Comparison of ENCODE assay signal across 29 mouse cellular contexts in the genomic region with DNA sequence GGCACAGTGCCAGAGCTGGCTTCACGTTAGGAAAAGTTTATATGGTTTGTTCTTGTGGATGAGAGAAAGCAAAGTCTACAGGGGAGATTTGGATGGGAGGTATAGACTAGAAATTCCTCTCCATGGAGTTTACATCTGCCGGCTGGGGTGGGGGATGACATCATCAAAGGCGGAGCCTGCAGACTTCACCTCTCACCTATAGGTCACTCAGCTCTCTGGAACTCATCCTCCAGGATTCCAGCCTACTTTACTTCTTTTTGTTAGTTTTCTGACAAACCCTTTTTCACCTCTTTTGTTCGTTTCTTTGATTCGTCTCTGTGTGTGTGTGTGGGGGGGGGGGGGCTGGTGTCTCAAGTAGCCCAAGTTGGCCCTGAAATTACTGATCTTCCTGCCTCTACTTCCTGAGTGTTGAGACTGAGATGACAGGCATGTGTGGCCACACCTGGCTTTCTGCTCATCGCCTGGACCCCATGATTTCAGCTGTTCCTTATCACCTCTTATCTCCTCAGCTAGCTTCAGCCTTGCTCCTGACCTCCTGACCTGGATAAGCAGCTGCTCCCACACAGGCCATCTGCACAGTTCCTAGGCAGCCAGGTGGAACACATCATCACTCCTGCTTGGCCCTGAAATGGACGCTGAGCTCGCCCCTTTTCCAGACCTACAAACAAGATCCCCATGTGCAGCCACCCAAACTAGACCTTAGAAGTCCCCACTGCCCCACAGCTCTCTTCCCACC.
A peak's percentile ranks its signal among the peaks of the same experiment; 100 is the strongest.
DNase-seq lines count a peak whose midpoint lies in the region; ATAC-seq and TF ChIP-seq lines count a peak whose summit lies in the region.
"Had no signal": no experiment of that assay in that cellular context is flagged by ENCODE, and none has a peak within 500 bp of the region (broad histone marks: within the 10 kb centered on the region; RNA-seq: fewer than 3 reads in every experiment).

No protein-coding gene starts in this region.

- DNase-seq in heart, adult 11 months = no peak
- DNase-seq in A20 (ENCODE audit: low read depth, low spot score) (peak; percentile 17), R1 (ENCODE audit: low read depth, low spot score) (peak; percentile 35)
- no peak for DNase-seq in hindbrain, embryonic 14.5 days (ENCODE audit: low spot score)
- no peak for DNase-seq in cerebellum, postnatal 25 days
- DNase-seq: adrenal gland, postnatal 14 days; B cell, adult 2 months; cerebellum, adult 18-20 months; cerebellum, postnatal 14 days; gastrocnemius, adult 2 months; gastrocnemius, postnatal 36 days; kidney, adult 18-20 months; kidney, postnatal 10 days; layer of hippocampus, adult 9-11 months; liver, embryonic 13.5 days; lung, adult 18-20 months; lung, postnatal 4 days; midbrain, embryonic 14.5 days; retina, postnatal 1 day; right cerebral cortex, postnatal 14 days had no signal

- no peaks in the 10 kb centered on the region for H3K9me3 ChIP-seq in heart, embryonic 15.5 days (replicated peaks)
- H3K9me3 ChIP-seq in hindbrain, embryonic 14.5 days (ENCODE audit: control insufficient read depth, low read length) = no peaks in the 10 kb centered on the region
- H3K9me3 ChIP-seq: limb, embryonic 10.5 days; limb, embryonic 15.5 days; liver, embryonic 13.5 days; neural tube, embryonic 15.5 days had no signal

- H3K4me2 ChIP-seq in heart, embryonic 15.5 days = no peak overlapping the region
- no peak overlapping the region for H3K4me2 ChIP-seq in myocyte (ENCODE audit: low read depth)
- no peak overlapping the region for H3K4me2 ChIP-seq in hindbrain, embryonic 14.5 days (replicated peaks)
- H3K4me2 ChIP-seq: limb, embryonic 15.5 days; liver, embryonic 13.5 days; neural tube, embryonic 15.5 days had no signal

- no peak overlapping the region for H3K9ac ChIP-seq in heart, embryonic 15.5 days
- no peak overlapping the region for H3K9ac ChIP-seq in hindbrain, embryonic 14.5 days
- H3K9ac ChIP-seq: limb, embryonic 15.5 days; liver, embryonic 13.5 days; neural tube, embryonic 15.5 days had no signal

- WGBS in heart, embryonic 15.5 days = 34% methylated on average over 8 of the region's 8 CpGs
- WGBS in hindbrain, embryonic 14.5 days = 71% methylated on average over 8 of the region's 8 CpGs

- no peaks in the 10 kb centered on the region for H3K27me3 ChIP-seq in heart, embryonic 15.5 days
- no peaks in the 10 kb centered on the region for H3K27me3 ChIP-seq in myocyte (ENCODE audit: control insufficient read depth, insufficient read depth, insufficient read length)
- H3K27me3 ChIP-seq in hindbrain, embryonic 14.5 days (ENCODE audit: control insufficient read depth, insufficient read depth, low read length) = no peaks in the 10 kb centered on the region
- H3K27me3 ChIP-seq: limb, embryonic 15.5 days; liver, embryonic 13.5 days; neural tube, embryonic 15.5 days had no signal

- no peak overlapping the region for H3K4me3 ChIP-seq in heart, embryonic 15.5 days
- no peak overlapping the region for H3K4me3 ChIP-seq in myocyte
- no peak overlapping the region for H3K4me3 ChIP-seq in hindbrain, embryonic 14.5 days (replicated peaks; ENCODE audit: low read length)
- H3K4me3 ChIP-seq: erythroblast, embryonic 14.5 days; gastrocnemius, adult 2 months; limb, embryonic 10.5 days; limb, embryonic 15.5 days; liver, embryonic 13.5 days; neural tube, embryonic 15.5 days had no signal

- peaks cover 9% of the 10 kb centered on the region for H3K4me1 ChIP-seq in heart, embryonic 15.5 days (replicated peaks)
- no peaks in the 10 kb centered on the region for H3K4me1 ChIP-seq in hindbrain, embryonic 14.5 days (replicated peaks; ENCODE audit: control insufficient read depth, insufficient read depth, low read length)
- H3K4me1 ChIP-seq: liver, embryonic 13.5 days; neural tube, embryonic 15.5 days had no signal

- no peak for TF ChIP-seq POLR2A in myocyte (IDR thresholded peaks at IDR 0.05; ENCODE audit: insufficient read length, low read depth)

- no peaks in the 10 kb centered on the region for H3K79me2 ChIP-seq in myocyte (ENCODE audit: control insufficient read depth, insufficient read depth)

- no peak overlapping the region for H3K27ac ChIP-seq in heart, embryonic 15.5 days
- no peak overlapping the region for H3K27ac ChIP-seq in hindbrain, embryonic 14.5 days
- H3K27ac ChIP-seq: gastrocnemius, adult 2 months; limb, embryonic 10.5 days; limb, embryonic 15.5 days; liver, embryonic 13.5 days; neural tube, embryonic 15.5 days had no signal

- peak; percentile 58; the same call in 1 of the 2 replicates for ATAC-seq in heart, embryonic 15.5 days (replicated peaks; ENCODE audit: insufficient number of reproducible peaks, insufficient read depth, low FRiP score, low read depth)
- no peak for ATAC-seq in hindbrain, embryonic 14.5 days (ENCODE audit: low FRiP score)
- ATAC-seq: forebrain, embryonic 16.5 days; hindbrain, embryonic 16.5 days; lung, postnatal 0 days had no signal

- no peak overlapping the region for H3ac ChIP-seq in myocyte (ENCODE audit: control insufficient read depth, insufficient read length)

- H3K36me3 ChIP-seq in heart, embryonic 15.5 days = no peaks in the 10 kb centered on the region
- H3K36me3 ChIP-seq in myocyte (ENCODE audit: control insufficient read depth, insufficient read depth) = no peaks in the 10 kb centered on the region
- no peaks in the 10 kb centered on the region for H3K36me3 ChIP-seq in hindbrain, embryonic 14.5 days (replicated peaks; ENCODE audit: control insufficient read depth, insufficient read depth)
- H3K36me3 ChIP-seq: limb, embryonic 10.5 days; limb, embryonic 15.5 days; liver, embryonic 13.5 days; neural tube, embryonic 15.5 days had no signal

TF ChIP-seq in myocyte, 11 proteins besides CTCF, POLR2A, EP300 and RAD21:
- TF ChIP-seq SRF (IDR thresholded peaks at IDR 0.05; ENCODE audit: control insufficient read depth, insufficient read length, low read depth) (no peak), MYOD1 (IDR thresholded peaks at IDR 0.05; ENCODE audit: control insufficient read depth in 1 of 3, insufficient read length in 2 of 3, low read depth in 2 of 3) (peak in 2 of 3 experiments; percentile 59 to 74), TCF3 (IDR thresholded peaks at IDR 0.05; ENCODE audit: insufficient read length, low read depth) (no peak), REST (IDR thresholded peaks at IDR 0.05; ENCODE audit: insufficient read depth, insufficient read length) (no peak), USF1 (IDR thresholded peaks at IDR 0.05; ENCODE audit: low read depth) (no peak), E2F4 (IDR thresholded peaks at IDR 0.05; ENCODE audit: insufficient read depth) (no peak), TCF12 (IDR thresholded peaks at IDR 0.05; ENCODE audit: insufficient read depth, poor library complexity, severe bottlenecking) (peak; percentile 17), MYOG (IDR thresholded peaks at IDR 0.05; ENCODE audit: control insufficient read depth in 1 of 3, insufficient read depth in 1 of 3, insufficient read length in 2 of 3, low read depth in 2 of 3) (peak in 2 of 3 experiments; percentile 82 to 95), POLR2AphosphoS2 (IDR thresholded peaks at IDR 0.05; ENCODE audit: insufficient read length, low read depth) (no peak), CEBPB (IDR thresholded peaks at IDR 0.05; ENCODE audit: insufficient read depth, poor library complexity, severe bottlenecking) (no peak), MAX (IDR thresholded peaks at IDR 0.05; ENCODE audit: low read depth) (no peak)

Comparison
In these comparisons a context has a peak if more than half of its experiments do, and no peak if none do; other contexts are left out.
1. DNase-seq: peak in A20 (single experiment) and R1 (single experiment); none in heart, adult 11 months (single experiment), hindbrain, embryonic 14.5 days (single experiment) and cerebellum, postnatal 25 days (0 of 2).